ENCODE assay signal across 8 mouse cellular contexts in the genomic region with DNA sequence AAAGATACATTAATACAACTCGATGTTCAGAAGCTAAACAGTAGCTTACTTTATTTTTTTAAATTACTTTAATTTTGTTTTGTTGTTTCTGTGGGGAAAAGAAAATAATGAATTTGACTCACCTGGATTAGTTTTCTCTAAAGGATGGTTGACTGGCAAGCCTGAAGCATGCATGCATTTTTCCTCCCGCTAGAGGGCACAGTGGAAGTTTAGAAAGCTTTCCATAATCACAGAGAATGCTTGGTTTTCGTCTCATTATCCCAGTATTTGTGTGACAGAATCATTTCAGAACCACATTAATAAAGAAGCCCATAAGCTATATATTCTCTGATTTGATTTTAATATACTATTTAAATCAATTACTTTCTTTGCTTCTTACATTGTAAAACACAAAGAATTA. TPM values are rescaled to one million over a fixed set of nuclear protein-coding genes. Genes with fewer than 3 reads are reported as not detected.
A peak's percentile ranks its signal among the peaks of the same experiment; 100 is the strongest.
DNase-seq lines count a peak whose midpoint lies in the region.

No protein-coding gene starts in this region.

- DNase-seq in heart, postnatal 14 days, result peak; percentile 22 to 51
- DNase-seq in heart, adult 11 months, result no peak
- DNase-seq in ES-CJ7 (ENCODE audit: low read depth, low spot score), result peak; percentile 21
- peak; percentile 5 for DNase-seq in c-Kit-positive CD71-negative TER-119-negative erythroid progenitor cells, embryonic 14.5 days (ENCODE audit: low read depth)
- DNase-seq in frontal cortex, postnatal 36 days (ENCODE audit: low spot score in 2 of 2), result peak; percentile 36 to 64
- DNase-seq in left cerebral cortex, postnatal 4 days, result peak; percentile 48
- DNase-seq in retina, postnatal 7 days (ENCODE audit: low read depth, low spot score), result peak; percentile 5
- no peak for DNase-seq in c-Kit-positive CD71-positive TER-119-positive erythroid progenitor cells, embryonic 14.5 days (ENCODE audit: low spot score)

- intact Hi-C loops in heart, postnatal 14 days (cut with DNase I), result loop anchor here (2.0 kb wide), 1 partner anchor 331 kb away; no protein-coding TSS in a partner anchor
- intact Hi-C loops in left cerebral cortex, postnatal 4 days (cut with DNase I), result loop anchor here (5.0 kb wide), 1 partner anchor 331 kb away; no protein-coding TSS in a partner anchor

RNA-seq across cellular contexts. Expression of a gene that starts 1.5 kb away (rescaled TPM):
- 1 to 10 TPM; 2.4 to 3.1 TPM for total RNA-seq in heart, postnatal 14 days (2021)
- 10 to 100 TPM; 16.8 to 34.3 TPM for total RNA-seq in left cerebral cortex, postnatal 4 days (2021)

RNA-seq across cellular contexts. Expression of a gene that starts 20.2 kb away (rescaled TPM):
- total RNA-seq in heart, postnatal 14 days (2021), result 10 to 100 TPM; 11.1 to 14.2 TPM
- 1 to 10 TPM; 4.1 to 4.6 TPM for total RNA-seq in left cerebral cortex, postnatal 4 days (2021)

Comparison
In these comparisons a context has a peak if more than half of its experiments do, and no peak if none do; other contexts are left out.
1. DNase-seq: peak in heart, postnatal 14 days (2 of 2), ES-CJ7 (single experiment), c-Kit-positive CD71-negative TER-119-negative erythroid progenitor cells, embryonic 14.5 days (single experiment), frontal cortex, postnatal 36 days (2 of 2), left cerebral cortex, postnatal 4 days (single experiment) and retina, postnatal 7 days (single experiment); none in heart, adult 11 months (single experiment) and c-Kit-positive CD71-positive TER-119-positive erythroid progenitor cells, embryonic 14.5 days (single experiment).
2. RNA of a gene that starts 1.5 kb away (total RNA-seq): 16.8 to 34.3 TPM in left cerebral cortex, postnatal 4 days; 2.4 to 3.1 TPM in heart, postnatal 14 days; every median in the first group is over 4 times any median in the second.